Mouse (Mus musculus) testis, postnatal 10 days (tissue): ENCODE data around the gene Afg3l1.
"Not testable (repeated sequence)": the region's sequence is repeated elsewhere in the genome, so short reads cannot be mapped to it uniquely, and the experiment has no call there.

Source experiments
- DNase-seq: peaks from one replicate; pipeline ENCODE4 v3.0.0; 2021; ENCODE audit warnings: low spot score

Afg3l1 gene

DNA sequence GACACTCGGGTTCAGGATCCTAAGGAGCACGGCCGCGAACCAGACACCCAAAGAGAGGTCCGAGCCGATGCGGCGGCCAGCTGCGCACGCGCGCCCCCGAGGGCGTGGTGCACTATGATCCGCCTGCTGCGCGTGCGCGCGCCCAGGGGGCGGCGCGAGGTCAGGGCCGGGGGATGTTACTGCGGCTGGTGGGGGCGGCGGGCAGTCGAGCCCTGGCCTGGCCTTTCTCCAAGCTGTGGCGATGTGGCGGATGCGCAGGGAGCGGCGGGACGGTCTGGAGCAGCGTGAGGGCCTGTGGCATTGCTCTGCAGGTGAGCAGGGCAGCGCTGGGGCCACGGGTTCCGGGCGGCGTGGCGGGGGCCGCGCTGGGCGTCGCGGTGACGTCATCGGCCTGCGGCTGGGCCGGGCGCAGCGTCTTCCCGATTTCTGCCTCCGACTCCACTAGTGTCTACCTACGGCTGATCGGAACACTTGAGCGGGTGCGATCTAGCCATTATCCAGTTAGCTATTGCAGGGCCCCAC is at the start of gene Afg3l1:
Gene Afg3l1, plus strand, starts transcription at position 167 of the 522 bp plus-strand sequence.
- DNase-seq, result peak; percentile 96

GRCm38 (mm10) chr8:123428343-123428893 is 49.3 kb upstream of the Afg3l1 start:
- DNase-seq, result no peak

DNA sequence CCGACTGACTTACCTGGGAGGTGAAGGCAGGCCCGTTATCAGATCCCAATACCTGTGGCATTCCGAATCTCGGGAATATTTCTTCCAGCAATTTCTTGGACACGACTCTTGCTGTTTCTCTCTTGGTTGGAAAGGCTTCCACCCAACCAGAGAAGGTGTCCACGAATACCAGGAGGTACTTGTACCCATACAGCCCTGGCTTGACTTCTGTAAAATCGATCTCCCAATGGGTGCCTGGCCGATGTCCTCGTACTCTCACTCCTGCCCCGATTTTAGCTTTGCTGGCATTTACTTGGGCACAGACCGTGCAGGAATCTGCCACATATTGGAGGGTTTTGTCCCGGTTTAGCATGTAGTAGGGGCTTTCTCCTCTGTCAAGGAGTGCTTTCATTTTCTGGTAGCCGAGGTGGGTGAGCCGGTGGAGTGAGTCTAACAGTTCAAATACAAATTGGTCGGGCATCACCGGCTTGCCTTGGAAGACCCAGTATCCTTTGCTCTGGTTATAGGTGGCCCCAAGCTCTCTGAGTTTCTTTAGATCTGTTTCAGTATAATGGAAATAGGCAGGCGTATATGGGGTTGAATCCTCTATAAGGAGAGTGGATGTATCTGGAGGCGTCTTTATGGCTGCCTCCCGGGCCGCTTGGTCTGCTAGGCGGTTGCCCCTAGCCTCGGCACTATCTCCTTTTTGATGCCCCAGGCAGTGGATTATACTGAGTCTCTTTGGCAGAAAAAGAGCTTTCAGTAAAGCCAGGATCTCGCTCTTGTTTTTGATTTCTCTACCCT is 48.6 kb upstream of the Afg3l1 start:
- DNase-seq, result no peak

DNA sequence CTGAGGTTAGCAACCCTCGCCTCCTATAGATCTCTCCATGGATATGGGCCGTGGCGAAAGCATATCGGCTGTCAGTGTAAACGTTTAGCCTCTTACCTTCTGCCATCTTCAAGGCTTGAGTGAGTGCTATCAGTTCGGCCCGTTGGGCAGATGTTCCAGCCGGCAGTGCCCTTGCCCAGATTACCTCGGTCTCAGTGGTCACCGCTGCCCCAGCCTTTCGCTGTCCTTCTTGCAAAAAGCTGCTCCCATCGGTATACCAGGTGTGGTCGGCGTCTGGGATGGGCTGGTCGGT is 48.0 kb upstream of the Afg3l1 start:
- not testable (repeated sequence) for DNase-seq

DNA sequence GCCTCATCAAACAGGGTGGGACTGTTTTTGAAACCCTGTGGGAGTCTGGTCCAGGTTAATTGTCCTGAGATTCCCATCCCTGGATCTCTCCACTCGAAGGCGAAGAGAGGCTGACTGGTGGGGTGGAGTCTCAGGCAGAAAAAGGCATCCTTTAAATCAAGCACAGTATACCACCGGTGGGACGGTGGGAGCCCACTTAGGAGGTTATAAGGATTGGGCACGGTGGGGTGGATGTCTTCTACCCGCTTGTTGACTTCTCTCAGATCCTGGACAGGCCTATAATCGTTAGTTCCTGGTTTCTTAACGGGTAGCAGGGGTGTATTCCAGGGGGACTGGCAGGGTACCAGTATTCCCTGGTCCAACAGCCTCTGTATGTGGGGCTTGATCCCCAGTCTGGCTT is 46.8 kb upstream of the Afg3l1 start:
- DNase-seq, result not testable (repeated sequence)

DNA sequence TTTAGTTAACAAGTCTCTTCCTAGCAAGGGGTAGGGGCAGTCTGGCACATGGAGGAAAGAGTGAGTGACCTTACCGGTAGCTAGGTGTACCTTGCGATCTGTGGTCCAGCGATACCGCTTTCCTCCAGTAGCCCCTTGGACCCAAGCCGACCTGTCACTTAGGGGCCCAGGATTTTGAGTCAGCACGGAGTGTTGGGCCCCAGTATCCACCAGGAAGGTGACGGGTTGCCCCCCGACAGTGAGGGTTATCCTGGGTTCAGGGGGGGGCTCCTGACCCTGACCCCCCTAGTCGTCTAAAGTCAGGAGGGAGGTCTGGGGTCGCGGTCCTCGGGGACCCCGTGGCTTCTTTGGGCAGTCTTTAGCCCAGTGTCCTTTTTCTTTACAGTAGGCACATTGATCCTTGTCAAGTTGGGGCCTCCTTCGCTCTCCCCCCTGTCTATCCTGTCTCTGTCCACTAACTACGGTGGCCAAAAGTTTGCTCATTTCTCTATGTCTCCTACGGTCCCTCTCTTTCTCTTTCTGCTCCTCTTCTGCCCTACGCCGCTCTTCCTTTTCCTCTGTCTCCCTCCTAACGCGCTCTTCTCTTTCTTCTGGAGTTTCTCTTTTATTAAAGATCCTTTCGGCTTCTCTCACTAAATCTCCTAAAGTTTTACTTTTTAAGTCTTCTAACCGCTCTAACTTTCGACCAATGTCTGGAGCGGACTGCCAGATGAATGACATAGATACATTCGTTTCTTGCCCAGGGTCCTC is 45.9 kb upstream of the Afg3l1 start:
- DNase-seq, result no peak

- no peak for DNase-seq
These were observed 45.3 kb upstream of the Afg3l1 start for GRCm38 (mm10) chr8:123432381-123432780.

DNA sequence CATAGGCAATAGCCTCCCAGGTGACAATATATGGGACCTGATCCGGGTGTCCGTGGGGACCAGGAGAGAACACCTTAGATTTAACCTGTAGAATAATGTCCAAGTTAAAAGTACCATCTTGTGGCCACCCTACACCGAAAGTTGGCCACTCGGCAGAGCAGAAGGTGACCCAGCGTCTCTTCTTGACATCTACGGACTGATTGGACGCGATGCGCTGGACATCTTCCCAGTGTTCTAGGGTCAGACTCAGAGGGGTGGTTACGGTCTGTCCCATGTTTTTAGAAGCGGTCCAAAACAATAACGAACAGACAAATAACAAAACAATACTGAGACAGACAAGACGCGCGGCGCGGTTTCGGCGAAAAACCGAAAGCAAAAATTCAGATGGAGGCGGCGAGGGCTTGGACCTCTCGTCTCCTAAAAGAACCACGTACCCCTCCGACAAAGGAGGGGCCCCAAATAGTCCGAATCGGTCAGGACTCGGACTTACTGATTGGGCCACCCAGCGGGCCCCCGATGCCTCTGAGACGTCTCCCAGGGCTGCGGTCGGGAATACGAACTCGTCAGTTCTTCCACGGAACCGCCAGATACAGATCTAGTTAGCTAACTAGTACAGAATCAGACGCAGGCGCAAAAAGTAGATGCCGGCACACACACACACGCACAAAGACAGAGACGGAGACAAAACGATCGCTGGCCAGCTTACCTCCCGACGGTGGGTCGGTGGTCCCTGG is 44.3 kb upstream of the Afg3l1 start:
- DNase-seq, result not testable (repeated sequence)

- no peak for DNase-seq
These were observed 35.9 kb upstream of the Afg3l1 start for GRCm38 (mm10) chr8:123441788-123442187.

DNA sequence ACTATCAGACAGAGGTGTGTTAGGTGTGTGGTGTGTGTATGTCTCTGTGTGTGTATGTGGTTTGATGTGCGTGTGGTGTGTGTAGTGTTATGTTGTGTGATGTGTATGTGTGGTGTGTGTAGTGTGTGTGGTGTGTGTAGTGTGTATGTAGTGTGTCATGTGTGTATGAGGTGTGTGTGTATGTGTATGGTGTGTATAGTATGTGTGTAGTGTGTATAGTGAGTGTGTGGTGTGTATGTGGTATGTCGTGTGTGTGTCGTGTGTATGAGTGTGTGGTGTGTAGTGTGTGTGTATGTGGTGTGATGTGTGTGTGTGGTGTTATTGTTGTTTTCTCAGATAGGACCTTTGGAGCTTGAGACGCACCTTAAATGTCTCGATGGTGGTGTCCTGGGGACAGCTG is 35.4 kb upstream of the Afg3l1 start:
- DNase-seq, result no peak

DNA sequence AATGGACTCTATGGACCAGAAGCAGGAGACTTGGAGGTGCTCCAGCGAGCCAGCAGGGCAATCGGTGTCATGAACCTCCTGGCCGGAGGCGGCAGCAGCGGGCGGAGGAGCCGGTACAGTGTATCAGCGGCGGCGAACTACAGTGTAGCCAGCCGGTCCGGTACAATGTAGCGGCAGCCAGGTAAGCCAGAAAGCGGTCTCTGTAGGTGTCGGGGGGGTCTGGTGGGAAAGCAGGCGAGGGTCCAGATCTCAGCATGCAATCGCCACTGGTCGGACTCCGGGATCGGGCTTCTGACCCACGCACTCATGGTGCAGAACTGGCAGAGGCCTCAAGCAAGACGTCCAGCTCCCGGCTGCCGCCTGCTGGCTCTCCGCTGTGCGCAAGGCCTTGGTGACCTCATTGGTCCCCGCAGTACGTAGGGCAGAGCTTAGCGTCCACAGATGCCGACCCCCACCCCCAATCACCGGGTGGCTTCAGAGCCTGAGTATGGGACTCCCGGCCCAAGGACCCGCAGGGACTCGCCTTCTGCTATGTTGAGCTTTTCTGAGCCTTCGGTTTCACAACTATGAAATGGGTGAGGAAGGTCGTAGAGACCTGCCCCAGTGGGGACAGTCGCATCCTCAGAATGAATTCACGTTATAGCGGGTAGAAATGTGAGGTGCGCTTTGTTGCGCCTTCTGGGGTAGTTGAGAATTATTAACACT is 34.7 kb upstream of the Afg3l1 start:
- DNase-seq, result peak; percentile 97

DNA sequence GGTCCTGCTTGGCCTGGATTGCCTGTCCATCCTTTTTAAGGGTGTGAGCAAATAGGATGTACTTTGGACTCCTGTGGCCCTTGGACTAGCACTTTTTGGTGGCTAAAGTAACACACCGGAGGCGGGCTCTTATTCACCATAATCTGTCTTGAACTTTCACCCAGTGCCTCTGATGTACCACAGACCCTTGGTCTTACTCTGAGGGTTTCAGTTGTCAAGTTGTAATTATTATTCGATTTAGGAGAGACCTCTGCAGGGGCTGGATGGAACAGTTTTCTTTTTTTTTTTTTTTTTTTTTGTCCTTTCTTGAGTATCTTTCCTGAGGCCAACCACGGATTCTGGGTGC is 34.2 kb upstream of the Afg3l1 start:
- DNase-seq, result no peak

DNA sequence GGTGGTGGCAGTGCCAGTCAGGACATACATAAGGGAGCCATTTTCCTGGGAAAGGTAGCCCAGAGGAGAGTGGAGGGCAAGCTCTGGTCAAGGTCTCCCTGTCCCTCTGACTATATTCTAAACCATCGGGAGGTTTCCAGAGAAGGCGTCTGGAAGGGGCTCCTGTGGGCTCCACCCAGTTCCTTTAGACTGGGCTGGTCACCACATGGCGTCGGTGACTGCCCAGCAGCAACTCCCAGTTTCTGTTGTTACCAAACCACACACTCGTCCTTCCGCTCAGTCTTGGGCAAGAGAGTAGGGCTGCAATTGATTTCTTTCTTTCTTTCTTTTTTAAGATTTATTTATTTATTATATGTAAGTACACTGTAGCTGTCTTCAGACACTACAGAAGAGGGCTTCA is 33.6 kb upstream of the Afg3l1 start:
- no peak for DNase-seq

GRCm38 (mm10) chr8:123445981-123446380 is 31.7 kb upstream of the Afg3l1 start:
- DNase-seq, result no peak

DNA sequence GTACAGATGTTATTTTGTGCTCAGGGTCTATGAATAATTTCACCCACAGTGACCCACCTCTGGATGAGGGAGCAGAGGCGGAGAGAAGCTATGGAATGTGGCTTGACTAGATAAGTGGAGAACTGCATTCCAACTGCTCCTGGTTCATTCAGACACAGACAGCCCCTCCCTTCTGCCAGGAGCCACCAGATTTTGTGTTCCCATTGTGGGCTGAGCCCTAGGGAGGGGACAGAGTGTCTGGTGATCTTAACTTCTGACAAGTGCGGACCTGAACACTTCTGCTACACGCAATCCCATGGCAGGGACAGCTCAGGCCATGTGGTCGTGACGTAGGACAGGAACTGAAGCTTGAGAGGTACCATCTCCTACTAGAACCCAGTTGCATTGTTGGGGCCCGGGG is 30.9 kb upstream of the Afg3l1 start:
- DNase-seq, result no peak

GRCm38 (mm10) chr8:123450783-123451182 is 26.9 kb upstream of the Afg3l1 start:
- DNase-seq, result no peak

DNA sequence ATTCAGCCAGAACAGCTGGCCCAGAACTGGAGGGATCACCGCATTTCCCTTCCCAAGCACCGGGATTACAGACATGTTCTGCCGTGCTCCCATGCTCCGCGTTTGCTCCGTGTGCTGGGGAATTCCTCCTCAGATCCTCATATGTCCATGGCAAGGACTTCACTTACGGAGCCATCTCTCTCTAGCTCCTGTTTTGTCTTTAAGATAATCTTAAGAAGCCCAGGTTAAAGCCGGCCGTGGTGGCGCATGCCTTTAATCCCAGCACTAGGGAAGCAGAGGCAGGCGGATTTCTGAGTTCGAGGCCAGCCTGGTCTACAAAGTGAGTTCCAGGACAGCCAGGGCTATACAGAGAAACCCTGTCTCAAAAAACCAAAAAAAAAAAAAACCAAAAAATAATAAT is 26.0 kb upstream of the Afg3l1 start:
- DNase-seq, result not testable (repeated sequence)

- no peak for DNase-seq
These were observed 25.6 kb upstream of the Afg3l1 start for GRCm38 (mm10) chr8:123452149-123452548.

GRCm38 (mm10) chr8:123453291-123453690 is 24.4 kb upstream of the Afg3l1 start:
- DNase-seq, result no peak

- no peak for DNase-seq
These were observed 23.8 kb upstream of the Afg3l1 start for GRCm38 (mm10) chr8:123453951-123454350.

DNA sequence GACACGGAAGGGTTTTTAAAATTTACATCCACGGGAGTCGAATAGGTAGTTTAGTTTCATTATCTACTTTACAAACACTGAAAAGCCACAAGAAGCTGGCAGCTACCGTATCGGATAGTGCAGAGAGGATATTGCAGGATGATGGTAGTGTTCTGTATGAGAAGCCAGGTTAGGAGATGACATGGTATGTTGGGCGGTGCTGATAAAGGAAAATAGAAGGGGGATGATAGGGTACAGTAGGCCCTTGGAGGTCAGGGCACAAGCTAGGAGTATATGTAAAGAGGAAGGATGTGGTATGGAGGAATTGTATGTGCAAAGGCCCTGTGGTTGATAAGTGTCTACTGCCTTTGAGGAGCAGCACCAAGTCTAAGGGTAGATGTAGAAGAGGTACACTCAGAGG is 23.1 kb upstream of the Afg3l1 start:
- DNase-seq, result no peak

DNA sequence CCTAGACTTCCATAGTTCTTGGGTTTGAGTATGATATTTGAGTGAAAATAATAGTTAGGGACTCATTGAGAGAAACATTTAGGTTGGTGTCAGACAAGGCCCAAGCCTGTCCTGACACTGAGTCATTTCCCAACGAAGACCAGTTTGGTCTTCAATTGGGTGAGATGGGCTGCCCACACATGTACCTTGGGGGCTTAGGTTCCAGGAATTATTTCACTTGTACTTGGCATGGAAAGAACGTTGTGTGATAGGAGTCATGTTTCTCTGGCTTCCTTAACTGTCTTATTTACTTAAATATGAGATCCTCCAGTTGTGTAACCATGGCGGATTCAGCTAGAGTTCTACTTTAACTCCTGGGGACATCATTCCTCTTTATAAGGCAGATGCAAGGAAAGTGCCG is 14.1 kb upstream of the Afg3l1 start:
- no peak for DNase-seq
